Mouse (Mus musculus) frontal cortex, postnatal 25 days (tissue): Measurements from ENCODE around the gene Ugt1a9.
"Not testable (repeated sequence)": the region's sequence is repeated elsewhere in the genome, so short reads cannot be mapped to it uniquely, and the experiment has no call there.

Experiments used
- DNase-seq, 2 experiments: peaks; one replicate each; pipeline ENCODE4 v3.0.0; 2022; ENCODE audit warnings: low spot score in 2 of 2

Gene Ugt1a9

DNA sequence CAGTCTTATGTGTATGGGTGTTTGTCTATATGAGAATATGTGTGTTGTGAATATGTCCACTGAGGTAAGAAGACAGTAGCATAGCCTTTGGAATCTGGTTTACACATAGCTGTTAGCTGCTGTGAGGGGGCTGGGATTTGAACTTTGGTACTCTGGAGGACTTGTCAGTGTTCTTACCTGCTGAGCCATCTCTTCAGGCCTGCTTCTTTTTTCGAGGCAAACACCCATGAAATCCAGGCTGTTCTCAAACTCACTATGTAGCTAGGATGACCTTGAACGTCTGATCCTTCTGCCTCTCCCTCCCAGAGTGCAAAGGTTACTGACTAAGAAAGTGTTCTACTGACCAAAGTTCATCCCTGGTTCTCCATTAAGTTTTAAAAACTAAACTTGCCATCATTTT is 35.1 kb downstream of the Ugt1a9 start:
- no peak for DNase-seq

DNA sequence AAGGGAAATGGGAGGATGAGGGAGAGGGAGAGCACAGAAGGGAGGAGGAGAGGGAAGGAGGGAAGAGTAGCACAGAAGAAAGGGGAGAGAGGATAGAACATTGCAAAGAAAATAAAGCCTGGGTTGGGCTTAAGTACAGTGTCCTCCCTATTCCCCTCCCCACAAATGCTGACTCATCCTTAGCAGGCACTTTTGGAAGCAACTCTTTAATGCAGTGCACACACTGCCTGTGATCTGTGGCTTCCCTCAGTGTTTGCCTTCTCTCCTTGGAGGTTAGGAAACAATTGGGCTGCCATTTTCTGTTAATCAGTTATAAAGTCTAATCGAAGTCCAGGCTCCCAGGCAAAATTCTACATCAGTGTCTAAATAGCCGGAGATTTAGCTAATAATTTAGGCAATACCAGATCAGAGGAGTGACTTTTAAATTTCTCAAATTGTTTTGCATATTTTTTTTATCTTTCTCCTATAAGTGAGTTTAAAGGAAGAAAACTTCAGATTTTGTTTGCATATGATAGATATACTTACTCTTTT is 38.5 kb downstream of the Ugt1a9 start:
- DNase-seq, result not testable (repeated sequence)

- not testable (repeated sequence) for DNase-seq
Observed at GRCm38 (mm10) chr1:88109604-88110003, 39.0 kb downstream of the Ugt1a9 start.

GRCm38 (mm10) chr1:88112769-88113168 is 42.2 kb downstream of the Ugt1a9 start:
- DNase-seq, result not testable (repeated sequence)

DNA sequence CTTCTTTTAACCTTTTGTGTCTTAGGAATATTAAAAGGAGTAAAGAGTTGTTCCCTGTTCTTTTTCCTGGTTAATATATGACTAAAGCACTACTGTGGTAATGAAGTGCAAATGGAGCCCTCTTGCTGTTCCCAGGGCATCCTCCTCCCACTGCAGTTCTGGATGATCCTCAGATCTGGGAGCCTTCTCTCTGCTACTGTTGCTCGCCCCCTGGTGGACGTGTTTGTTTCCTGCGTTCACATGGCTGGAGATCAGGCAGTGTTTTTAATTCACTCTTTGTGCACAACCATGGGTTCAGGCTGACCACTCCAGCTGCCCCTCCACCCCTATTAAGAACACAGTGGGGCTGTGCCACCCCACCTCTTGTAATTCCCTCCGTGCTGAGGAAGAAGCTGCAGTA is 50.0 kb downstream of the Ugt1a9 start:
- DNase-seq, result not testable (repeated sequence)

DNA sequence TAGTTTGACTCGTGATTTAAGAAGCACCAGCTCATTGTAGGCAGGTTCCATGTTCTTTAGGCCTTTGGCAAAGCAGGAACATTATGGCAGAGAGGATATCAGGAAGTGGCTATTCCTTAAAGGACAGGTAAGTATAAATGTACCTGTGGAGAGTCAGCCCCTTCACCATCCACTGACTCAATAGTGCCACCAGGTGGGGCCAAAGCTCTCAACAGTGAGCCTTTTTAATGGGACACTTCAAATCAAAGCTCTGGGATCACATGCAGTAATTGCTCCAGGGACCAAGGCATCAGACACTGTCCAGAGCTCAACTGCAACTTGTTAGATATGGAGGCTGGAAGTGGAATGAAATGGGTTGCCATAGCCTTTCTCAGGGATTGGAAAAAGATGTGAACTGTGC is 50.9 kb downstream of the Ugt1a9 start:
- DNase-seq, result not testable (repeated sequence)

GRCm38 (mm10) chr1:88125827-88126360 is 55.3 kb downstream of the Ugt1a9 start:
- not testable (repeated sequence) for DNase-seq

DNA sequence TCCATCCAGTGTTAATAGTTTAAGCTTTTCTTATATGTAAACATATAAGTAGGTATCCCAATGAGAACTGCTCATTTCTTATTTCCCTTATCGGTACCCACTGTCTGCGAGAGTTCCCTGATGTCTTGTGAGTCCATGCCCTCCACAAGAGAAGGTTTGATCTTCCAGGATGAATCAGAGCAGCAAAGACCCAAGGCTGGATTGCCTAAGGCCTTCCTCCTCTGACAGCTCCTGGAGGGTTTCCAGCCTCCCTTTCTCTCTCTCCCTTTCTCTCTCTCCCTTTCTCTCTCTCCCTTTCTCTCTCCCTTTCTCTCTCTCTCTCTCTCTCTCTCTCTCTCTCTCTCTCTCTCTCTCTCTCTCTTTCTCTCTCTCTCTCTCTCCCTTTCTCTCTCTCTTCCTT is 58.5 kb downstream of the Ugt1a9 start:
- not testable (repeated sequence) for DNase-seq

GRCm38 (mm10) chr1:88130223-88130622 is 59.6 kb downstream of the Ugt1a9 start:
- not testable (repeated sequence) for DNase-seq

DNA sequence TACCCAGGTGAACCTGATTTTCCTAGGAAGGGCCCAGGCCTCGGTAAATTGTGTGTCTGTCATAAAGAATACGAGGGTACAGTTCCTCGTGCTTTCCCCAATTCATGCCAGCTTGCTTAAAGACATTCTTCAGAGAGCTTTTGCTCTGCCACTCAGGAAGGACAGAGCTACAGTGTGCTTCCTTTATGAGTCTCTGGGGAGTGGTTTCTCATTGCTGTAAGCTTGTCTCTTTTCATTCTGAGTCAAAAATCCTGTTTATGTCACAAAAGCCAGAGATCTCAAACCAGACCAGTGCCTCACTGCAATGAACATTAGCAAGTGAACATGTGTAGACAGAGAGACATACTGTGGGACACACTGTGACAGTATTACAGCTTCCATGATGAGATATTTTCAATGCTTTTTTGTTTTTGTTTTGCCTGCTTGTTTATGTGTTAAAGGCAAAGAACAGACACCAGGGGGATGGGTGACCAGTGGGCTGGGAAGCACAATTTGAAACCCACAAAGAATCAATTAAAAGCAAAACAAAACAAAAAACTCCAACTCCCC is 63.4 kb downstream of the Ugt1a9 start:
- DNase-seq, result no peak

DNA sequence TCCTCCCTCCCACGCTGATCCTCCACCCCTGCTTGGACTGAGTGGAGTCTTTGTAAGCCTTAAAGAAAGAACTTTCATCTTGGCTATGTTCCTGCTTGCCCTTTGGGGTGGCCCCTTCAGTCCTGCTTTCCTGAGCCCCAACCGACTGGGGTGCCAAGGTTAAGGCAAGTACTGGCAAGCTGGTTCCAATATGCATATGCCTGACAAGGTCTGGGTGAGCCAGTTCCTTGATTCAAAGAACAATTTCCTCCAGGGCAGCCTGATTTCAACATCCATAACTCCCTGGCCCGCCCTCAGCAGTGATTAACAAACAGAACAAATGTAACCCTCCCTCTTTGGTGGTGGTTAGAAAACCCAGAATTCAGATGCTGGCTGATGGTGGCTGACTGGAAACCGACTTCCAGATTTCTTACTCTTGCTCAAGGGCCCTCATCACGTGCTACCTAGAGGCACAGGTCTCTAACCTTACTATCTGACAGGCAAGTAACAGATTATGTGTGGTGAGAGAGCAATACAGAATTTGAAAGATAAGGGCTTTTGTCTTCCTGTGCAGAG is 63.9 kb downstream of the Ugt1a9 start, which contains the start of gene Ugt1a6a:
Ugt1a6a (plus strand) TSS at position 353 of the 555 bp plus-strand sequence.
- DNase-seq, result not testable (repeated sequence)

DNA sequence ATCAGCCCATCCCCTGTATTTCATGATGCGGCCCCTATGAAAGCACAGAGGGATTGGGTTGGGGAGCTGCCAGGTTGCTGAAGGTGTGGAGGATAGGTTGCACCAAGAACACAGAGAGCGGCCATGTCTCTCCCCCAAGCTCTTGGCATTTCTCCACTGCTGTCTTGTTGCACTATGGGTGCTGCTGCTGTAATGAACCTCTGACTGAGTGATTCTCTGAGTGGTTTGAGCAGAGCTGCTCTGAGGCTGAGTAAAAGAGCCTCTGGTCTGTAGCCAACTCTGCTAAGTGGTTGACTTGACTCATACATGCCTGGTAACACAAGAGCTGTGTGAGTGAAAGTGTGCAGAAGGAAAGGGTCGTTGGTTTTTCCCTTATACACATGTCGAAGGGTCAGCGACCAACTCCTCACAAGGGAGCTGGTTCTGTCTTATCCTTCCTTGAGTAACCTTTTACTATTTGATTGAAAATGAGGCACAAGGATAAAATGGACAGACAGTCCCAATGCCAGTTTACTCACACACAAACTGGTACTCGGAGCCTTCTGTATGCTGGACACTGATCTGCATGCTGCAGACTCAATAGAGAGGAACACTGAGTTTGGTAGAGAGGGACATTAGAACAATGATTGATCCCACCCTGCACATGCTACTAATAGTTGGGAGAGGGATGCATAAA is 64.8 kb downstream of the Ugt1a9 start:
- not testable (repeated sequence) for DNase-seq

DNA sequence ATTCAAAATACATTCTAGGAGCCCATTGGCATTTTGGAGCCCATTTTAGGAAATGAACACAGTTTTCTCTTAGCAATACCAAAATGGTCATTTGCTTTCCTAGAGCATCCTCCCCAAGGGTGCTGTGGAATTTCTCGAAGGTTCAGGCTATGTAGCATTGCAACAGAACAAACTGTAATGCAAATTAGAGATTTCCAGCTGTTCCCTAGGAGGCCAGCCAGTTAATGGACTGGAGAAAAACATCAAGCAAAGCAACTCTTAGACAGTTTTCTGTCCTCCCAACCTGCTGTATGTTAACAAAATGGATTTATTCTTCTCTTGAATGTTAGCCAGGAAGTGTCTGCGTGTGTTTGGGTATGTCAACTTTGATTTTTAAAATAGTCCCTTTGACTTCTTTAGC is 66.0 kb downstream of the Ugt1a9 start:
- no peak for DNase-seq

DNA sequence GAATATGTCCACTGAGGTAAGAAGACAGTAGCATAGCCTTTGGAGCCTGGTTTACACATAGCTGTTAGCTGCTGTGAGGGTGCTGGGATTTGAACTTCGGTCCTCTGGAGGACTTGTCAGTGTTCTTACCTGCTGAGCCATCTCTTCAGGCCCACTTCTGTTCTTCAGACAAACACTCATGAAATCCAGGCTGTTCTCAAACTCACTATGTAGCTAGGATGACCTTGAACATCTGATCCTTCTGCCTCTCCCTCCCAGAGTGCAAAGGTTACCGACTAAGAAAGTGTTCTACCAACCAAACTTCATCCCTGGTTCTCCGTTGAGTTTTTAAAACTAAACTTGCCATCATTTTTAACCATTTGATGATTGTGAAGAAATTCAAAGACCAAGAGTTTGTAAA is 66.7 kb downstream of the Ugt1a9 start:
- no peak for DNase-seq

DNA sequence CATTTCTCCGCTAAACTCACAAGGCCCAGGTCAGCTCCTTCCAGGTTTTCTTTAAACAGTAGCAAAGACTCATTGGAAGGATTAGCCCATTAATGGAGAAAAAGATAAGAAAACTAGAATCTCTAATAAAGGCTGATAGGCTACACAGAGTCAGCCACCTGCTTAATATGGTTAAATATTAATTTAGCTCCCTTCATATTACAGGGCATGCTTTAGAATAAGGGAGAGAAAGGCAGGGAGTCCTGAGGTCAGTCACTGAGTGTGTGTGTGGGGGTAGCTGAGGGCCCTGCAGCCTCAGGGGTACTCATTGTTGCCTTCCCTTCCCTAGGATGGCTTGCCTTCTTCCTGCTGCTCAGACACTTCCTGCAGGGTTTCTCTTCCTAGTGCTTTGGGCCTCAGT is 67.5 kb downstream of the Ugt1a9 start:
- no peak for DNase-seq

GRCm38 (mm10) chr1:88140492-88140891 is 69.9 kb downstream of the Ugt1a9 start:
- DNase-seq, result not testable (repeated sequence)

DNA sequence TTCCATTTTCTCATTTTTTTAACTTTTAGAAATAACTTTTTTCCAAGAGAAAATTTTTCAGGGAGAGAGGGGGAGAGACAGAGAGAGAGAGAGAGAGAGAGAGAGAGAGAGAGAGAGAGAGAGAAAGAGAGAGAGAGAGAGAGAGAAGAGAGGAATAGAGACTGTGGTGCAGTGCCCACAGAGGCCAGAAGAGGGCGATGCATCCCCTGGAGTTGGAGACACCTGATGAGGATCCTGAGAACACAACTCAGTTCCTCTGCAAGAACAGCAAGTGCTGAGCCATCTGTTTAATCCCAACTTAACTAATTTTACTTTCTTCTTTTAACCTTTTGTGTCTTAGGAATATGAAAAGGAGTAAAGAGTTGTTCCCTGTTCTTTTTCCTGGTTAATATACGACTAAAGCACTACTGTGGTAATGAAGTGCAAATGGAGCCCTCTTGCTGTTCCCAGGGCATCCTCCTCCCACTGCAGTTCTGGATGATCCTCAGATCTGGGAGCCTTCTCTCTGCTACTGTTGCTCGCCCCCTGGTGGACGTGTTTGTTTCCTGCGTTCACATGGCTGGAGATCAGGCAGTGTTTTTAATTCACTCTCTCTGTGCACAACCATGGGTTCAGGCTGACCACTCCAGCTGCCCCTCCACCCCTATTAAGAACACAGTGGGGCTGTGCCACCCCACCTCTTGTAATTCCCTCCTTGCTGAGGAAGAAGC is 73.5 kb downstream of the Ugt1a9 start:
- DNase-seq, result peak in 1 of 2 experiments; percentile 30

- not testable (repeated sequence) for DNase-seq
Observed at GRCm38 (mm10) chr1:88145278-88145677, 74.7 kb downstream of the Ugt1a9 start.

DNA sequence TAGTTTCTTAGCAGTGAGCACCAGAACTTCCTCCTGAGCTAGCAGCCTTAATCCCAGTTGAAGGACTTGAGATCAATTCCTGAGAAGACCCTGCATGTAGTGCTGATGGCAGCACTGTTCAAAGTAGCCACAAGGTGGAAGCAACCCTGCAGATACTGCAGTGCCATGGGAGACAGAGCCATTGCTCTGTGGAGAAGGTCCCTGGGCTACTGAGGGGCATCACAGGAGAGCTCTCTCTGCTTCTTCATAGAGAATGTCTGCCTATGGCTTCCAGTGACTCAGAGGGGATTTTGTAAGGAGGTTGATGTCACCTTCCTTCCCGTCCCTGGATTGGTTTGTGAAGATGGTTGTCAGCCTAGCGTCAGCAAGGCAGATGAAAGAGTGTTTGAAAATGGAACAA is 79.5 kb downstream of the Ugt1a9 start:
- not testable (repeated sequence) for DNase-seq

DNA sequence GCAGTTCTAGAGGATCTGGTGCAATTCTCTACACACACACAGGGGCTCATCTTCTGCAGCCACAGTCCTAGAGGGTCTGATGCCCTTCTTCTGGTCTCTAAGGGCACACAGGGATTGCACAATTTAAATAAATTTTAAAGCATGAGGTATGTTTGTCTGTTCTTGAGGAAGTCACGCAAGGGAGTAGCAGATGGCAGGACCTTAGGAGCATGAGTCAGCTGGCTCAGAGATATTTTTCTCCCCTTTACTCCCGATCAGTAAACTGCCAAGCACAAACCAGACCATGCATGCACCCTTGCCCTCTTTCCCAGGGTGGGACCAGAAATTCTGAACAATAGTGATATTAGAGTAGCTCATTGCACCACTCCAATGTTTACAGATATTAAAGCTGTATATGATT is 87.8 kb downstream of the Ugt1a9 start:
- no peak for DNase-seq

DNA sequence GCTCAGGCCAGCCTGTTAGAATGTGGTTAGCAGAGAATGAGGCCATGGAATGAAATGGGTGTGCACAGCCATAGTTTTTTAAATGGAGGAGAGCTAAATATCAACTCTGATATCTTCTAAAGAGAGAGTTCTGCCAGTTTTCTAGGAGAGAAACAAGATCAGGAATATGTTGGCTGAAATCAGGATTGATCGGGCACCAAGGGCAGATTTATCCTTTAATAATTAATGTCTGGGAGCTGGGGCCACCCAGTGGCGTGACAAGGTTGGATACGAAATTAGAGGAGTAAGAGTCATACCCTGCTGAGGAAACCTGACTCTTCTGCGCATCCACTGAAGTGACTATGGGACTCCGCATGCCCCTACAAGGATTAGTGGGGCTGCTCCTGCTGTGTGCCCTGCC is 95.1 kb downstream of the Ugt1a9 start, which contains the start of gene Ugt1a5:
Ugt1a5 (plus strand) TSS at position 302 of the 400 bp plus-strand sequence.
- no peak for DNase-seq

- not testable (repeated sequence) for DNase-seq
Observed at GRCm38 (mm10) chr1:88172190-88172589, 101.6 kb downstream of the Ugt1a9 start.
